Mouse (Mus musculus): ENCODE data around the gene Hoxb6. TPM values are rescaled to one million over a fixed set of nuclear protein-coding genes. Genes with fewer than 3 reads are reported as not detected.
A peak's percentile ranks its signal among the peaks of the same experiment; 100 is the strongest.

The Hoxb6 gene
- polyA plus RNA-seq (2014; fragmentation: Nextera tagmentation; extraction: Ambion mirVana), result 15.9 and 38.5 TPM in 2 replicates

DNA sequence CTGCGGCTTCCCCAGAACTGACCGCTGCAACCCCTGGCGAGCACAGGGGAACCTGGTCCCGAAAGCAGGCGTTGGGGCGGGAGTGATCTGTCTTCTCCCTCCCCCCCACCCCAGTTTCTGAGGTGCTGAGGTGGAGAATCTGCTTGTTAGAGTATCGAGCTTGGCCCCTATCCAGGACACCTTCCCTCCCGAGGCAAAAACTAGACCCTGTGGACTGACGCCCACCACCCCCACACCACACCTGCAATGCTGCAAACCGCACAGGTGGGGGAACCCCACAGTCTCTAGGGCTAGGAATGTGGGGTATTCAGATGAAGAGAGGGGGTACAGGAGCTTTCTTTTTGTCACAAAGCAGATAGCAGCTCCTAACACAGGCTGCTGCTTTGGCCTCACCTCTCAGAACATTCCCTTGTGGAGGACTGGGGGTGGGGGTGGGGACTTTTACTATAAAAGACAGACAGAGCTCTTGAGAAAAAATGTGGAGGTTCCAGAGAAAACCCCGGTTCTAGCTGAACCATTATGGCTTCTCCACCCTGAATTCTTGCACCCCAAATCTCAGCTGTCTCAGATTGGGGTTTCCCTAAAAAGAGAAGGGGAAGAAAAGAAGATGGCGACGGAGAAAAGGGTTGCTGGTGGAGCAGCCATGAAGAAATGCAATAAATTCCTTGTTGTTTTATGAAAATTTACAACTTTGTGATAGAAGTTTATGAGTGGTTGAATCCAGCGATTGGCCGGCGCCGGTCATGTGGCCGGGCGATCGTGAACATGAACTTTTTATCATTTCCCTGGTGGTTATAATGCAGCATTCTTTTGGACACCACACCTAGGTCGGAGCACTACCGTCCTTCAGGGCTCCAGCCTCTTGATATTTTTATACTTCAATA, at the start of gene Hoxb6:
Gene Hoxb6, plus strand, starts transcription at position 796 of the 884 bp plus-strand sequence.
- ATAC-seq (ENCODE audit: low FRiP score), result no peak
- Histone ChIP-seq H3K4me1 (replicated peaks; ENCODE audit: control insufficient read depth, insufficient read depth, low read length) (no peaks in the 10 kb centered on the region; the same call in 1 of the 2 replicates), H3K9ac (ENCODE audit: low read depth, low read length) (no peak within 1 kb of the TSS), H3K4me3 (ENCODE audit: low read depth, low read length) (peak within 1 kb of the TSS; percentile 16), H3K9me3 (ENCODE audit: control insufficient read depth, low read length) (no peaks in the 10 kb centered on the region), H3K4me2 (replicated peaks; ENCODE audit: low read depth, low read length) (no peak within 1 kb of the TSS), H3K27me3 (ENCODE audit: control insufficient read depth, insufficient read depth, low read length) (peaks cover 97% of the 10 kb centered on the region), H3K27ac (ENCODE audit: low read depth, low read length) (no peak within 1 kb of the TSS), H3K36me3 (ENCODE audit: control insufficient read depth, insufficient read depth, low read length) (no peaks in the 10 kb centered on the region)
- DNase-seq (ENCODE audit: low spot score), result no peak
- 3% methylated on average over 22 of the region's 22 CpGs for WGBS

DNA sequence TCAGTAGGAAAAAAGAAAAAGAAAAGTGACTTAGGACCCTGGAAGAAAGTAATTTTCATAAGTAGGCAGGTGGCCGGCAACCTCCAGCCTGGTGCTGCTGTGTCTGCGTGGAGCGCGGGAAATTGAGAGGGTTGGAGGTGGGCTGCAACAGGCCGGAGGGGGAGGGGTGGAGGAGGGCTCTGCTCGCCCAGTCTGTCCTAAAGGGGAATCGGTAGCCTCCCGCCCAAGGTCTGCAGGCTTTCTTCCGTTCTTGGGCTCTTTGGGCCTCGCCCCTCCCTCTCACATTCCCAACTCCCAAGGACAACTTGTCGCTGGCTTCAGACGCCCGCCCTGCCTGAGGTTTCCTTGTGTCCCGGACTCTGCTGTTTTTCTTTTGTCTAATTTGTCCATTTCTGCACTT, 41.4 kb upstream of the Hoxb6 start:
- H3K9me3 ChIP-seq (ENCODE audit: control insufficient read depth, low read length), result no peaks in the 10 kb centered on the region
- H3K36me3 ChIP-seq (ENCODE audit: control insufficient read depth, insufficient read depth, low read length), result no peaks in the 10 kb centered on the region
- no peak for ATAC-seq (ENCODE audit: low FRiP score)
- no peak overlapping the region for H3K4me3 ChIP-seq (ENCODE audit: low read depth, low read length)
- H3K9ac ChIP-seq (ENCODE audit: low read depth, low read length), result no peak overlapping the region
- DNase-seq (ENCODE audit: low spot score), result peak; percentile 26
- 2% methylated on average over 13 of the region's 14 CpGs for WGBS
- no peaks in the 10 kb centered on the region for H3K4me1 ChIP-seq (replicated peaks; ENCODE audit: control insufficient read depth, insufficient read depth, low read length)
- no peak overlapping the region for H3K27ac ChIP-seq (ENCODE audit: low read depth, low read length)
- H3K4me2 ChIP-seq (replicated peaks; ENCODE audit: low read depth, low read length), result no peak overlapping the region
- peaks cover 77% of the 10 kb centered on the region for H3K27me3 ChIP-seq (ENCODE audit: control insufficient read depth, insufficient read depth, low read length)

DNA sequence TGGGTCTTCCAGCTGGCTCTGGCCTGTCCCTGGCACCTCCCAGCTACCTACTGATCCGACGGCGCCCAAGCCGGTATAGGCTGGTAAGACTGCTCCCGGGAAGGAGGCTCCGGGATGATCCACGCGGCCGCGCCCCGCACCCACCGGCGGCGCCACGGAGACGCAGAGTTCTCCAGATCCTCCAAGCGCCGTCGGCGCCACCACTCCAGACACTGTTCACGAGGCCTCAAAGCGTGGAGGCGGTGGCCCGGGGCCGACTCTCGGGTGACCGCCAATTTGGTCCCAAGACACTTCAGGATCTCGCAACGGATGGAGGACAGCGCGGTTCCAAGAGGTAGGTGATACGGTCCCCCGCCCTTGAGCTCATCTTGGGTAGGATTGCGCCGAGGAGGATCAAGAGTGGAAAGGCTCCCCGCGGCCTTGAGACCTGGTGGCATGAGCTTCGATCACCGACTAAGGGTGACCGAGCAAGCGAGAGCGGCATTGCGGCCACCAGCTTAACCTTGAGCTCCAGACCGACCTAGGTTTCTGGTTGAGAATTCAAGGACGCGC, 40.7 kb upstream of the Hoxb6 start:
- H3K4me1 ChIP-seq (replicated peaks; ENCODE audit: control insufficient read depth, insufficient read depth, low read length), result no peaks in the 10 kb centered on the region
- H3K9me3 ChIP-seq (ENCODE audit: control insufficient read depth, low read length), result no peaks in the 10 kb centered on the region
- no peak overlapping the region for H3K4me3 ChIP-seq (ENCODE audit: low read depth, low read length)
- no peak overlapping the region for H3K9ac ChIP-seq (ENCODE audit: low read depth, low read length)
- peaks cover 79% of the 10 kb centered on the region for H3K27me3 ChIP-seq (ENCODE audit: control insufficient read depth, insufficient read depth, low read length)
- DNase-seq (ENCODE audit: low spot score) (peak; percentile 51), ATAC-seq (ENCODE audit: low FRiP score) (no peak)
- 2% methylated on average over 46 of the region's 46 CpGs for WGBS
- no peak overlapping the region for H3K4me2 ChIP-seq (replicated peaks; ENCODE audit: low read depth, low read length)
- H3K27ac ChIP-seq (ENCODE audit: low read depth, low read length), result no peak overlapping the region
- H3K36me3 ChIP-seq (ENCODE audit: control insufficient read depth, insufficient read depth, low read length), result no peaks in the 10 kb centered on the region

DNA sequence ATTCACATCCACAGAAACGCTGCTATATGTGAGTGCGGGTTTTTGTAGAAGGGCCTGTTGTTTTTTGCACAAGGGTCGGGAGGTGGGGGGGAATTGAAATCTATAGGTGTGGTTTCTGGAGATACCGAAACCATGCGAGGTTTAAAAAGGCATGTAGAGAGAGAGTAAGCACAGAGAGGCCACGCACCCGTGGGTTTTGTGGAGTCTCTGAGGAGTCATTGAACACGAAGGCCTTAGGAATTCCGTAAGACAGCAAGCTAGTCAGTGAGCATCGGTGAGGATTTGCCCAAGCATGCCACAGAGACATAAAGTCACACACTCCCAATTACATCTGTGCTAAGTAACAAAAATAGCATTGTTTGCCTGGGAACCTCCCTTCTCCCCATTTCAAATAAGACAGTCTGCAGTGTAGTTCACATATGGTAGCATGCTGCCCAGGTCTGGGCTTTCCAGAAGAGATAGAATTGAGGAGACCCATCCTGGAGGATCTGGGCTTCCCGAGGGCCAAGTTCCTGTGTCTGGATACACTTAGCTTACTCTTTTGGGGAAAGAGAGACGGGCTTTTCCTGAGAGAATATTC, 39.6 kb upstream of the Hoxb6 start:
- Histone ChIP-seq H3K27ac (ENCODE audit: low read depth, low read length) (no peak overlapping the region), H3K9ac (ENCODE audit: low read depth, low read length) (no peak overlapping the region), H3K4me3 (ENCODE audit: low read depth, low read length) (no peak overlapping the region), H3K4me2 (replicated peaks; ENCODE audit: low read depth, low read length) (no peak overlapping the region), H3K27me3 (ENCODE audit: control insufficient read depth, insufficient read depth, low read length) (peaks cover 85% of the 10 kb centered on the region), H3K36me3 (ENCODE audit: control insufficient read depth, insufficient read depth, low read length) (no peaks in the 10 kb centered on the region), H3K9me3 (ENCODE audit: control insufficient read depth, low read length) (no peaks in the 10 kb centered on the region), H3K4me1 (replicated peaks; ENCODE audit: control insufficient read depth, insufficient read depth, low read length) (no peaks in the 10 kb centered on the region)
- DNase-seq (ENCODE audit: low spot score) (peak; percentile 49), ATAC-seq (ENCODE audit: low FRiP score) (no peak)
- 3% methylated on average over 12 of the region's 12 CpGs for WGBS

DNA sequence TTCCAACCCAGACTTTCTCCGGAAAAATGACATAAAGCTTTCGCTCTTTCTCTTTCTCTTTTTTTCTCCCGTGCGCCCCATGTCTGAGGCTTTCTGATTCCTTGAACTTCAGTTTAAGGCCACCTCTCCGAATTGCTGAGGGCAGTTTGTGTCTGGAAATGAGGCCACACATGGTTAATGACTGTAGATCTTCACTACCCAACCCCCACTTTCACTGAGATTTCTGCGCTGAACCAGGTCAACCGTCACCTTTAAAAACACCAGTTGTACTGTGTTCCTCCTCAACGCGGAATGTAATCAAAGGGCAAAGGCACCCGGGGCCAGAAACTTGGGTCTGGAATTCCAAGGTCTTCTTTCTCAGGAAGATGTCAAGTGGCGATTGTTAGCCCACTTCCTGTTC, 38.1 kb upstream of the Hoxb6 start:
- Histone ChIP-seq H3K9me3 (ENCODE audit: control insufficient read depth, low read length) (no peaks in the 10 kb centered on the region), H3K27ac (ENCODE audit: low read depth, low read length) (no peak overlapping the region), H3K4me1 (replicated peaks; ENCODE audit: control insufficient read depth, insufficient read depth, low read length) (no peaks in the 10 kb centered on the region), H3K4me3 (ENCODE audit: low read depth, low read length) (no peak overlapping the region), H3K27me3 (ENCODE audit: control insufficient read depth, insufficient read depth, low read length) (peaks cover 99% of the 10 kb centered on the region), H3K9ac (ENCODE audit: low read depth, low read length) (no peak overlapping the region), H3K4me2 (replicated peaks; ENCODE audit: low read depth, low read length) (no peak overlapping the region), H3K36me3 (ENCODE audit: control insufficient read depth, insufficient read depth, low read length) (no peaks in the 10 kb centered on the region)
- WGBS, result 2% methylated on average over 11 of the region's 11 CpGs
- peak; percentile 38 for DNase-seq (ENCODE audit: low spot score)
- ATAC-seq (ENCODE audit: low FRiP score), result no peak

DNA sequence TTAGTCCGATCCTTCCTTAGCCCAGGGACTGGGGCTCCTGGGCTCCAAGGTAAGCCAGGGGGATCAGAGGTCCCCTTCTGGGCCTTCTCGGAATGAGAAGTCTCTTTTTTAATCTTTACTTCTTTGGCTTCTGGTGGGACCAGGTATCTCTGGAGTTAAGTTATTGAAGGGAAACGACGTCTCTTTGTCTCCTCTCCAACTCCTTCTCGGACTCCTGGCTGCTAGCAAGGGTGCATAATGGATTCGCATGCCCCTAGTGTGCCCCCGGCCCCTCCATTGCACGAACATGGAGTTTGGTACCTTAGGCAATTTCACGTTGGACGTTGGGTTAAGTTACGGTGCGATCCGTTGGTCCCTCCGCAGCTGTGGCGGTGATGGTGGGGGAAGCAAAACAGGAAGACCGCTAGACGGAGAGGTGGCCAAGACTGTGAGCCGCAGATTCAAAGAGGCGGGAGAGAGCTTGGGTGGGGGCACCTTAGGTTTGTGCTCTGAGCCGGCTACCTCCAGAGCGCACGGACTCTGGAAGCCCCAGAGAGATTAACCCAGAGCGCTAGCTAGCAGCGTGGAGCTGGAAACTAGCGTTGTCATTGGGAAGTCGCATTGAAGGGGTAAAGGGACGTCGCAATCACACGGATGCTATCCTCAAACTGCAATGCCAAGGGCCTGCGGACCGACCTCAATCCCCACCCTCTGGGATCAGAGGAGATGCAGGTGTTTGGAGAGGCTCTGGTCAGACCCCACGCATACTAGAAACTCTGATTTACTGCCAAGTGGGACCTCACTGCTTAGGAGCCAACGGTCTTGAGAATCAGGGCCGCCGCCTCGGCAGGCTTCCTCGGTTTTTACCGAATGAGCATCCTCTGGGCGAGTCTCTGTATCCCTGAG, 36.9 kb upstream of the Hoxb6 start:
- Histone ChIP-seq H3K36me3 (ENCODE audit: control insufficient read depth, insufficient read depth, low read length) (no peaks in the 10 kb centered on the region), H3K4me2 (replicated peaks; ENCODE audit: low read depth, low read length) (no peak overlapping the region), H3K9me3 (ENCODE audit: control insufficient read depth, low read length) (no peaks in the 10 kb centered on the region), H3K9ac (ENCODE audit: low read depth, low read length) (no peak overlapping the region), H3K27ac (ENCODE audit: low read depth, low read length) (no peak overlapping the region), H3K4me1 (replicated peaks; ENCODE audit: control insufficient read depth, insufficient read depth, low read length) (no peaks in the 10 kb centered on the region), H3K4me3 (ENCODE audit: low read depth, low read length) (no peak overlapping the region), H3K27me3 (ENCODE audit: control insufficient read depth, insufficient read depth, low read length) (peaks cover 99% of the 10 kb centered on the region)
- ATAC-seq (ENCODE audit: low FRiP score) (no peak), DNase-seq (ENCODE audit: low spot score) (peak; percentile 59)
- WGBS, result under 1% methylated on average over 39 of the region's 39 CpGs

DNA sequence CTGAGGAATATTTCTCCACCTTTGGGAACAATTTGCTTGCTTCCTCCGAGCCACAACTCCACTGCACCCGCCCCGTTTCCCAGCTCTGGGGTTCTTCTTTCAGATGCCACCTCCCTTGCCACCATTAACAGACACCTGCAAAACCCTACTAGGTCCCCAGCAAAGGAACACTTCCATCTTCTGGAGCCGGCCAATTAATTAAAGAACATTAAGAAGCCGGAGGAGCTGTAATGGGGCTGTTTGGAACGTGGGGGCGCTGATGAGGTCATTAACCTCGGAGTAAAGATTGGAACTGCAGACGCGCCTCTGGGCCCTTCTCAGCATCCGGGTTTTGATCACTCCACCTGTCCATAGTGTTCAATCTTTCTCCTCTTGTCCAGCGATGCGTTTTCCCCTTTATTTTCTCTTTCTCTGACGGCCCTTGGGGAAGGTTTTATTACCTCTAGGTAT, 36.3 kb upstream of the Hoxb6 start:
- Histone ChIP-seq H3K4me2 (replicated peaks; ENCODE audit: low read depth, low read length) (no peak overlapping the region), H3K27ac (ENCODE audit: low read depth, low read length) (no peak overlapping the region), H3K36me3 (ENCODE audit: control insufficient read depth, insufficient read depth, low read length) (no peaks in the 10 kb centered on the region), H3K9ac (ENCODE audit: low read depth, low read length) (no peak overlapping the region), H3K4me3 (ENCODE audit: low read depth, low read length) (no peak overlapping the region), H3K4me1 (replicated peaks; ENCODE audit: control insufficient read depth, insufficient read depth, low read length) (no peaks in the 10 kb centered on the region), H3K27me3 (ENCODE audit: control insufficient read depth, insufficient read depth, low read length) (peaks cover 99% of the 10 kb centered on the region), H3K9me3 (ENCODE audit: control insufficient read depth, low read length) (no peaks in the 10 kb centered on the region)
- DNase-seq (ENCODE audit: low spot score) (no peak), ATAC-seq (ENCODE audit: low FRiP score) (no peak)
- WGBS, result 2% methylated on average over 14 of the region's 14 CpGs

DNA sequence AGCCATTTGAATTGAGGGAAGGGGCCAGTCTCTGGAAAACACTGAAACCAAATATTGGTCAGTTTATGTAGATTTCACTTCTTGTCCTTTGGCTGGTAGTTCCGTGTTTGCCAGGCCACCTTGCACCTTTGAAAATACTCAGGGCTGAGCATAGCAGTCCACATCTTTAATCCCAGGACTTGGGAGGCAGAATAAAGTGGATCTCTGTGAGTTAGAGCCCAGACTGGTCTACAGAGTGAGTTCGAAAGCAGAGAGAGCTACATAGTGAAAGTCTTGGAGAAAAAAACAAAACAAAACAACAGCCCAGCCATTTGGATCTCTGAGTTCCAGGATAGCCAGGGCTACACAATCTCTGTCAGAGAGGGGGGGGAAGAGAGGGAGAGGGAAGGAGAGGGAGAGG, 35.1 kb upstream of the Hoxb6 start:
- no peak overlapping the region for H3K4me3 ChIP-seq (ENCODE audit: low read depth, low read length)
- WGBS, result 25% methylated on average over 2 of the region's 2 CpGs
- no peaks in the 10 kb centered on the region for H3K36me3 ChIP-seq (ENCODE audit: control insufficient read depth, insufficient read depth, low read length)
- no peak overlapping the region for H3K9ac ChIP-seq (ENCODE audit: low read depth, low read length)
- no peak overlapping the region for H3K27ac ChIP-seq (ENCODE audit: low read depth, low read length)
- peaks cover 100% of the 10 kb centered on the region for H3K27me3 ChIP-seq (ENCODE audit: control insufficient read depth, insufficient read depth, low read length)
- DNase-seq (ENCODE audit: low spot score) (peak; percentile 19), ATAC-seq (ENCODE audit: low FRiP score) (no peak)
- no peaks in the 10 kb centered on the region for H3K4me1 ChIP-seq (replicated peaks; ENCODE audit: control insufficient read depth, insufficient read depth, low read length)
- H3K9me3 ChIP-seq (ENCODE audit: control insufficient read depth, low read length), result no peaks in the 10 kb centered on the region
- H3K4me2 ChIP-seq (replicated peaks; ENCODE audit: low read depth, low read length), result no peak overlapping the region

All from hindbrain, embryonic 11.5 days (tissue).